Mouse (Mus musculus) intestine, embryonic 14.5 days (tissue): Measurements from ENCODE around the gene Csrnp1. TPM values are rescaled to one million over a fixed set of nuclear protein-coding genes. Genes with fewer than 3 reads are reported as not detected.

Experiments
- ATAC-seq: fragments of 200-750 bp; cut with Nextera tagmentation; replicated peaks from 2 replicates; pipeline ENCODE4 v1.8.0; 2017; ENCODE audit warnings: low read depth, moderate number of reproducible peaks, moderate TSS enrichment, moderate library complexity; ENCODE audit not compliant: low FRiP score, low TSS enrichment
- DNase-seq: peaks from one replicate; pipeline ENCODE4 v3.0.0-alpha.2; 2018; ENCODE audit warnings: low spot score
- H3K27ac ChIP-seq: fragments of 300-500 bp; sonication (generic); 2 replicates; pipeline ENCODE4 v1.5.1; 2014; ENCODE audit warnings: low read depth, mild to moderate bottlenecking, control low read depth
- H3K27me3 ChIP-seq: fragments of 300-500 bp; sonication (generic); replicated peaks from 2 replicates; pipeline ENCODE4 v1.6.1; 2014; ENCODE audit warnings: low read length, control low read depth; ENCODE audit not compliant: control insufficient read depth, insufficient read depth
- H3K36me3 ChIP-seq: fragments of 300-500 bp; sonication (generic); 2 replicates; pipeline ENCODE4 v1.6.1; 2014; ENCODE audit warnings: low read length, control low read depth; ENCODE audit not compliant: control insufficient read depth, insufficient read depth
- H3K4me1 ChIP-seq: fragments of 300-500 bp; sonication (generic); replicated peaks from 2 replicates; pipeline ENCODE4 v1.6.1; 2014; ENCODE audit warnings: low read length, control low read depth, mixed read lengths; ENCODE audit not compliant: control insufficient read depth, insufficient read depth
- H3K4me2 ChIP-seq: fragments of 300-500 bp; sonication (generic); 2 replicates; pipeline ENCODE4 v1.6.1; 2014; ENCODE audit warnings: low read length
- H3K4me3 ChIP-seq: fragments of 300-500 bp; sonication (generic); 2 replicates; pipeline ENCODE4 v1.5.1; 2014; ENCODE audit warnings: low read depth, low read length, control low read depth, mixed read lengths
- H3K9ac ChIP-seq: fragments of 300-500 bp; sonication (generic); 2 replicates; pipeline ENCODE4 v1.6.1; 2014; ENCODE audit warnings: mild to moderate bottlenecking, low read length
- H3K9me3 ChIP-seq: fragments of 300-500 bp; sonication (generic); 2 replicates; pipeline ENCODE4 v1.6.1; 2016; ENCODE audit warnings: low read length, control low read depth; ENCODE audit not compliant: control insufficient read depth
- WGBS: fragments of 180-500 bp; shearing (Covaris S2); extraction: QIAGEN DNeasy Blood & Tissue Kit; methylation state at CpG from one replicate; pipeline ENCODE4 v1.1.7; 2014; 5-methylcytosine and 5-hydroxymethylcytosine counted together
- polyA plus RNA-seq: library from polyadenylated mRNA; unstranded; fragments of >200 nt; fragmentation: Nextera tagmentation; extraction: Ambion mirVana; gene quantifications from 2 replicates; pipeline ENCODE4 v1.2.1, GENCODE M21; 2014

Gene Csrnp1
- polyA plus RNA-seq, 1 experiment from 2014 or later = 1.8 TPM

DNA sequence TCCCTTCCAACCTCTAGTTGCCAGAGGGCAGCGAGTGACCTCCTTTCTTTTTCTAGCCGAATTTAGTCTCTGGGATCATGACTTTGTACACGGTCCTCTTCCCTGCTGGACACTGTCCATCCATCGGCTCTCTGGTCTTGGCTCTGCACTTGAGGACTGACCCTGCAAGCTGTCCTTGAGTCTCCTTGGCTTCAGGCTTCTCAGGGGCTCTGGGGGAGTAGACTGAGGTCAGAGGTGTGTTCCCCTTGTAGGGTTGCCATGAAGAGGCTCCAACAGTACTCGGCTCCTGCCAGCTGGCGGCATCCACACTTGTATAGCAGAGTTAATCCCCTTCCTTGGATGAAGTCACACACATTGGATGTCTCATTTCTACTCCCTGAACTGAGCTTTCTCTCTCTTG, 15.2 kb upstream of the Csrnp1 start:
- DNase-seq = no peak
- no peak overlapping the region for H3K27ac ChIP-seq
- WGBS = 76% methylated on average over 6 of the region's 6 CpGs

DNA sequence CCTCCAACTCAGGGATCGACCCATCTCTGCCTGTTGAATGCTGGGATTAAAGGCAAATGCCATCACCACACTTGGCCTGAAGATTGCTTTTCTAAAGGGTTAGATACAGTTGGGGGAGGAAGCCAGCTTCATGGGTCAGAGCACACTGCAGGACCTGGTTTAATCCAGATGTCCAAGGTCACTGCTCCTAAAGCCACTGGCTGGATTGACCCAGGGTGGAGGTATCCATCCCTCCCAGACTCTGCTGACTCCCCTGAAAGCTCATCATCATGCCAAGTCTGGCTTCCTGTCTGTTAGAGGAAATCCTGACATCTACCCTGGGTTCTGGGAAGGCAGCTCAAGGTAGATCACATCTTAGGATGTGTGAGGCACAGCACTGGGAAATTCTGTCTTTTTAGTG, 14.3 kb upstream of the Csrnp1 start:
- Histone ChIP-seq H3K9me3 (no peaks in the 10 kb centered on the region), H3K27me3 (no peaks in the 10 kb centered on the region), H3K4me2 (no peak overlapping the region), H3K27ac (no peak overlapping the region), H3K36me3 (no peaks in the 10 kb centered on the region), H3K4me1 (peaks cover 8% of the 10 kb centered on the region), H3K4me3 (no peak overlapping the region), H3K9ac (no peak overlapping the region)
- no peak for ATAC-seq
- DNase-seq = no peak
- 82% methylated on average over 1 of the region's 1 CpGs for WGBS

More for the DNA sequence above, 15.2 kb upstream of the Csrnp1 start:
- ATAC-seq = no peak
- Histone ChIP-seq H3K9me3 (no peaks in the 10 kb centered on the region), H3K4me3 (no peak overlapping the region), H3K27me3 (no peaks in the 10 kb centered on the region), H3K4me2 (no peak overlapping the region), H3K9ac (no peak overlapping the region), H3K4me1 (peaks cover 8% of the 10 kb centered on the region), H3K36me3 (no peaks in the 10 kb centered on the region)

DNA sequence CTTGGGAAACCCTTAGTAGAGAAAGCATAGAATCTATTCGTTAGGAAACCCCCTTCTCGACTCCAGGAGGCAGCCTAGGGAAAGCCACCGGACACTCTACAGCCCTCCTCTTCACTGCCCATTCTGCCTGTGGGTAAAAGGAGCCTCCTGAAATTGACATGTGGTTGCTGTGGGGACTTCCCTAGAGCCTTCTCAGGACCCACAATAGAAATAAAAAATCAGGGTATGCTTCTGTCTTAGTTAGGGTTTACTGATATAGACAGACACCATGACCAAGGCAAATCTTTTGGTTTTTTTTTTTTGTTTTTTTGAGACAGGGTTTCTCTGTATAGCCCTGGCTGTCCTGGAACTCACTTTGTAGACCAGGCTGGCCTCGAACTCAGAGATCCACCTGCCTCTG, 11.6 kb upstream of the Csrnp1 start:
- H3K9ac ChIP-seq = no peak overlapping the region
- 78% methylated on average over 4 of the region's 4 CpGs for WGBS
- H3K27ac ChIP-seq = no peak overlapping the region
- no peaks in the 10 kb centered on the region for H3K9me3 ChIP-seq
- no peak for DNase-seq
- no peak overlapping the region for H3K4me2 ChIP-seq
- no peaks in the 10 kb centered on the region for H3K36me3 ChIP-seq
- no peaks in the 10 kb centered on the region for H3K4me1 ChIP-seq
- H3K27me3 ChIP-seq = no peaks in the 10 kb centered on the region
- no peak overlapping the region for H3K4me3 ChIP-seq
- no peak for ATAC-seq

DNA sequence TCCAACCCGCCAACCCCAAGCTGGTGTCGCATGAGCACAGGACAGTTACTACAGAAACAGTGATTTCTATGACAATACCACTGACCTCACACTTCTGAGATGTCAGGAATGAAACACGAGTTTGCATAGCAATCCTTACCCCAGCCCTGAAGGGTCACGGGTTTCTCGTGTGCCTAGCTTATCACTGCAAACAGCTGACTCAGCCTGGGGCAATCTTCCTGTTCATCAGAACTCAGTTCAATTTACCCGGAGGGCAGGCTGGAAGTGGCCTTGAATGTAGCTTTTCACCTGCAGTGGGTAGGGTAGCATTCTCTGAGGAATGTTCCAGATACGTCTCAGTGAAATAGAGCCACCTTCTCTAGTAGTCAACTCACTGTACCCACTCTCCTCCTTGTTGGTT, 9.7 kb upstream of the Csrnp1 start:
- DNase-seq = no peak
- WGBS = 65% methylated on average over 7 of the region's 7 CpGs

DNA sequence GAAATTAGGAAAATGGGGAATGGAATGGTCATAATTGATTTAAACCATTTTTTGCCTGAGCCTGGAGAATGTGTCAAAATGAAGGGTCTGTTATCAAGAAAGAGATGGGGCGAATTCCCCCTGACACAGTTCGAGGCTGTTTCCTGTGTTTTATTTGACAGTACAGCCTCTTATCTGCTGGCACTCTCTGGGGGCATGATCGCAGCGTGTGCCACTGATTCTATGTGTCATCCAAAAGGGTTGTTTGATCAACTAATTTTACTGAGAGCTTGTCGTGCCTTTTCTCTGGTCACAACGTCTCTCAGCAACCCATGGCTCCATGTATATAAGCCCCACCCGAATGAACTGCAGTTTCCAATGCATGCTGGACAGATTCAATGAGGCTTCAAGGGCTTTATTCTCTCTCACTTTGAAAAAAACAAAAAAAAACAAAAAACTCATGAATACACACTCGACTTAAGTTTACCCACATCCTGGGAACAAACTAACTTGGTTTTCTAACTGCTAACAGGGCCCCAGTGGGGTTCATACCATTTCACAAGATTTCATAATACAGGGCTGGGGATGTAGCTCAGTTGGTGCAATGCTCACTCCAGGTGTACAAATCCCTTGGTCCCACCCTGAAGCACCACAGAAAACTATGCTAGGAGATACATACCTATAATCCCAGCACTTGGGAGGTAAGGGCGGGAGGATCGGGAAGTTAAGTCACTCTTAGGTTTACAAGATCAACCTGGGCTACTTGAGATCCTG, 8.8 kb upstream of the Csrnp1 start:
- no peaks in the 10 kb centered on the region for H3K4me1 ChIP-seq
- 66% methylated on average over 10 of the region's 10 CpGs for WGBS
- H3K9ac ChIP-seq = no peak overlapping the region
- no peak overlapping the region for H3K4me2 ChIP-seq
- no peaks in the 10 kb centered on the region for H3K36me3 ChIP-seq
- DNase-seq = no peak
- ATAC-seq = no peak
- no peak overlapping the region for H3K4me3 ChIP-seq
- no peaks in the 10 kb centered on the region for H3K9me3 ChIP-seq
- H3K27ac ChIP-seq = no peak overlapping the region
- H3K27me3 ChIP-seq = no peaks in the 10 kb centered on the region

More for the DNA sequence above, 9.7 kb upstream of the Csrnp1 start:
- Histone ChIP-seq H3K4me3 (no peak overlapping the region), H3K27me3 (no peaks in the 10 kb centered on the region), H3K36me3 (no peaks in the 10 kb centered on the region), H3K9ac (no peak overlapping the region), H3K27ac (no peak overlapping the region), H3K9me3 (no peaks in the 10 kb centered on the region), H3K4me1 (no peaks in the 10 kb centered on the region), H3K4me2 (no peak overlapping the region)
- ATAC-seq = no peak; the same call in 1 of the 2 replicates

DNA sequence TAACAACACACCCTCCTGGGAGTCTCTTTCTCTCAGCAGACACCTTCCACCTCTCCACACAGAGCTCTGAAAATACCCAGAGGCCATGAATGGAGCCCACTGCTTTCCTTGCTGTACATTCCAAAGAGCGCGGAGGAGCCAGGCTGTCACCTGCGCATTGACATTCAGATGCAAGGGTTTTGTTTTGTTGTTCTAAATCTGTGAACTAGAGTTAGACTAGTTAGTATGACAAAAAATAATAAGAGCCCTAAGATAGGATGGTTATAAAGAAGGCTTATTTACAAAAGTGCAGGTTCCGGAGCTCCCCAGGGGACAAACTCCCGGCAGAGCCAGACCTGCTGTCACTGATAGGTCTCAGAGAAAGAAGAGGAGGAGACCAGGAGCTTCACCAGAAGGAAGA, 6.9 kb upstream of the Csrnp1 start:
- Histone ChIP-seq H3K36me3 (no peaks in the 10 kb centered on the region), H3K27ac (no peak overlapping the region), H3K4me3 (no peak overlapping the region), H3K27me3 (no peaks in the 10 kb centered on the region), H3K4me2 (no peak overlapping the region), H3K9ac (no peak overlapping the region), H3K9me3 (no peaks in the 10 kb centered on the region), H3K4me1 (0 out of 2 replicates have a peak, but pooled peaks cover 3% of the 10 kb centered on the region)
- DNase-seq = no peak
- no peak for ATAC-seq
- WGBS = 31% methylated on average over 5 of the region's 5 CpGs

DNA sequence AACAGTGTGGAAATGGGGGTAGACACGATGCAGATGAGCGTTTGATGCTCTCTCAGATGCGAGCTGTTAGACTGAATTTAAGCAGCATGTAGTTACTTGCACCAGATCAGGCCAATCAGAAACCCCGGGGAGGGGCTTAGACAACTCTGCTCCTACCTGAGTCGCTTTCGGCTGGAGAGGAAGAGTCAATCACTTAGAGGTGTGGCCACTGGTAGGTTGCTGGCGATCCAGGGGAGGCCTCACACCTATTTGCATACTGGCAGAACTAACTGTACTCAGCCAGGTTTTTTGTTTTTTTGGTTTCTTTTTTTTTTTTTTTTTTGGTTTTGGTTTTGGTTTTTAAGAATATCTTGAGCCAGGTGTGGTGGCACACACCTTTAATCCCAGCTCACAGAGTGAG, 3.8 kb upstream of the Csrnp1 start:
- no peaks in the 10 kb centered on the region for H3K9me3 ChIP-seq
- H3K4me1 ChIP-seq = peaks cover 20% of the 10 kb centered on the region; the same call in 1 of the 2 replicates
- no peak overlapping the region for H3K4me2 ChIP-seq
- no peak overlapping the region for H3K4me3 ChIP-seq
- no peaks in the 10 kb centered on the region for H3K36me3 ChIP-seq
- DNase-seq = no peak
- H3K27me3 ChIP-seq = no peaks in the 10 kb centered on the region
- no peak overlapping the region for H3K9ac ChIP-seq
- no peak overlapping the region for H3K27ac ChIP-seq
- ATAC-seq = no peak
- 39% methylated on average over 7 of the region's 7 CpGs for WGBS

DNA sequence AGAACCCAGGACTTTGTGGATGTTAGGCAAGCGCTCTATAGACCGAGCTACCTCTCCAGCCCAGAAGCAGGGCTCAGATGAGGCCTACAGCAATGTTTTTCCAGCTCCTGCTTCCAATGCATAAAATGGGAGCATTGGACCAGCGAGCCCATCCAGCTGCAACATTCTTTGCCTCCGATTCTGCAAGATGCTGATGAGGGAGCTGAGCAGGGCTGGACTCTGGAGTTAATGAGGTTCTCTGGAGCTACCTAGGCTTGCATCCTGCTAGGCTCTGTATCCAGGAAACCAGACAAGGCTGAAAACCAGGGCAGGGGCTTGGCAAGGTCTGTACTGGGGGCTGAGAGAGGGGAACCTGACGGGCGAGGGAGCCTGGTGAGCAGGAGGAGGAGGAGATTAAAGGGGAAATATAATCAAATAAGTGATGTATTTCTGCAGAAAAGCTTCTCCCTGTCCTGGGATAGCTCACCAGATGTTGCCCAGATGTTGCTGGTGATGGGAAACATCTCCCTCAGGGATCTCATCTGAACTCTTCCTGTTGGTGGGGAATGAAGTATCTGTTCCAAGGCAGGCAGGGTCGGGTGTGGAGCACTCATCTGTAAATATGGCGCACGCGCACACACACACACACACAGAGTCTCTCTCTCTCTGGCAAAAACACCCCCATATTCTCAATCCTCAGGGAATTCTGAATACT, 1.6 kb upstream of the Csrnp1 start:
- WGBS = 54% methylated on average over 10 of the region's 10 CpGs
- no peak for DNase-seq
- Histone ChIP-seq H3K4me1 (peaks cover 37% of the 10 kb centered on the region), H3K27ac (peak overlapping the region; percentile 38; the same call in 1 of the 2 replicates), H3K4me3 (no peak overlapping the region), H3K4me2 (no peak overlapping the region), H3K9ac (no peak overlapping the region), H3K36me3 (no peaks in the 10 kb centered on the region), H3K27me3 (no peaks in the 10 kb centered on the region), H3K9me3 (no peaks in the 10 kb centered on the region)
- ATAC-seq = no peak
